Mouse (Mus musculus): Measurements from ENCODE around the gene Cdh22. TPM values are rescaled to one million over a fixed set of nuclear protein-coding genes. Genes with fewer than 3 reads are reported as not detected.

Gene Cdh22
- total and polyA plus RNA-seq, 2 experiments from 2014 or later, result 19.2 to 47.3 TPM

DNA sequence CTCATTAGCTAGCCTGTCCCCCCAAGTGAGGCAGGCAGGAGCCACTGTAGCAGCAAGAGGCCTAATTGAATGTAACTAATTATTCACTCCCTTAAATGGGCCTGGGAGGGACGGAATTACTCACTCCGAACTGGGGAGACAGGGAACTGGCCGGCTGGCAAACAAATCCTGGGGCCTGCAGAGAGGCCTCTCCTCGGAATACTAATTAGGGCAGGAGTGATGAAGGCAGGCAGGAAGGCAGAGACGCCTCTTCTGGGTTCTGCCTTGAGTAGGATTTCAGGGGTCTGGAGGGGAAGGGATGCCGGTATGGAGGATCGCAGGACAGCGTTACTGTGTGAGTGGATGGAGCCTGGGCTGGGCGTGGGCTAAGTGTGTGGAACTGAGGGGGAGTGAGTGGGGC is 157.6 kb downstream of the Cdh22 start:
- Histone ChIP-seq H3K4me3 (ENCODE audit: low read length) (no peak overlapping the region), H3K4me2 (ENCODE audit: low read depth, low read length) (0 out of 2 replicates have a peak overlapping the region, but pooled peaks have one; percentile 10), H3K27me3 (ENCODE audit: insufficient read depth, low read length) (peaks cover 15% of the 10 kb centered on the region), H3K9ac (replicated peaks; ENCODE audit: low read length) (no peak overlapping the region), H3K9me3 (ENCODE audit: low read length) (no peaks in the 10 kb centered on the region), H3K27ac (no peak overlapping the region), H3K36me3 (ENCODE audit: insufficient read depth, low read length) (no peaks in the 10 kb centered on the region), H3K4me1 (ENCODE audit: insufficient read depth, low read length) (peaks cover 18% of the 10 kb centered on the region)
- no peak for TF ChIP-seq CTCF (IDR thresholded peaks at IDR 0.05; ENCODE audit: low read depth)
- WGBS, result 9% methylated on average over 9 of the region's 9 CpGs
- ATAC-seq (peak; percentile 61; the same call in 1 of the 2 replicates), DNase-seq (ENCODE audit: low spot score) (peak; percentile 75)

DNA sequence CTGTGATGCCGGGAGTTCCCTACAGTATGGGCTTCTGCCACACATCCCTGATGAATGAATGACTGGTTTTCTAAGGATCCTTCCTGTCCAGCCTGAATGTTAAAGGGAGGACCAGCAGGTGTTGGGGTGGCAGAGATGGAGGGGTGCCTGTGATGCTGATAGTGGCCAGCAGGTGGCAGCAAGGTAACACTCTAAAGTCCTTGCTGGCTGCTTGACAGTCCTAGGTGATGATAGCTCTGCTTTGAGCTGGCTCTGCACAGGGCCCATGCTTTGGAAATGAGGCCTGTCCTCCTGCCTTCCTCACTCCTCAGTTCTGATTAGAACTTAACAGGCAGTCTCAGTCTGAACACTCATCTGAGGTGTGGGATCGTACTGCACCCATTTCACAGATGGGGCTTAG is 159.7 kb downstream of the Cdh22 start:
- H3K4me3 ChIP-seq (ENCODE audit: low read length), result no peak overlapping the region
- no peaks in the 10 kb centered on the region for H3K36me3 ChIP-seq (ENCODE audit: insufficient read depth, low read length)
- no peak overlapping the region for H3K9ac ChIP-seq (replicated peaks; ENCODE audit: low read length)
- 32% methylated on average over 2 of the region's 2 CpGs for WGBS
- no peak overlapping the region for H3K27ac ChIP-seq
- TF ChIP-seq CTCF (IDR thresholded peaks at IDR 0.05; ENCODE audit: low read depth), result peak; percentile 99
- peaks cover 24% of the 10 kb centered on the region for H3K4me1 ChIP-seq (ENCODE audit: insufficient read depth, low read length)
- peak; percentile 90 for DNase-seq (ENCODE audit: low spot score)
- H3K4me2 ChIP-seq (ENCODE audit: low read depth, low read length), result no peak overlapping the region
- H3K9me3 ChIP-seq (ENCODE audit: low read length), result no peaks in the 10 kb centered on the region
- peaks cover 11% of the 10 kb centered on the region; the same call in 1 of the 2 replicates for H3K27me3 ChIP-seq (ENCODE audit: insufficient read depth, low read length)
- peak; percentile 62 for ATAC-seq

GRCm38 (mm10) chr2:165074081-165074884 is 160.4 kb downstream of the Cdh22 start:
- no peak overlapping the region for H3K4me3 ChIP-seq (ENCODE audit: low read length)
- no peak overlapping the region for H3K4me2 ChIP-seq (ENCODE audit: low read depth, low read length)
- peaks cover 25% of the 10 kb centered on the region for H3K4me1 ChIP-seq (ENCODE audit: insufficient read depth, low read length)
- peak overlapping the region; percentile 11; the same call in 1 of the 2 replicates for H3K27ac ChIP-seq
- H3K9me3 ChIP-seq (ENCODE audit: low read length), result no peaks in the 10 kb centered on the region
- no peak overlapping the region for H3K9ac ChIP-seq (replicated peaks; ENCODE audit: low read length)
- no peaks in the 10 kb centered on the region for H3K36me3 ChIP-seq (ENCODE audit: insufficient read depth, low read length)
- TF ChIP-seq CTCF (IDR thresholded peaks at IDR 0.05; ENCODE audit: low read depth), result no peak
- no peak for ATAC-seq
- peak; percentile 61 for DNase-seq (ENCODE audit: low spot score)
- WGBS, result 36% methylated on average over 11 of the region's 11 CpGs
- H3K27me3 ChIP-seq (ENCODE audit: insufficient read depth, low read length), result peaks cover 11% of the 10 kb centered on the region; the same call in 1 of the 2 replicates

DNA sequence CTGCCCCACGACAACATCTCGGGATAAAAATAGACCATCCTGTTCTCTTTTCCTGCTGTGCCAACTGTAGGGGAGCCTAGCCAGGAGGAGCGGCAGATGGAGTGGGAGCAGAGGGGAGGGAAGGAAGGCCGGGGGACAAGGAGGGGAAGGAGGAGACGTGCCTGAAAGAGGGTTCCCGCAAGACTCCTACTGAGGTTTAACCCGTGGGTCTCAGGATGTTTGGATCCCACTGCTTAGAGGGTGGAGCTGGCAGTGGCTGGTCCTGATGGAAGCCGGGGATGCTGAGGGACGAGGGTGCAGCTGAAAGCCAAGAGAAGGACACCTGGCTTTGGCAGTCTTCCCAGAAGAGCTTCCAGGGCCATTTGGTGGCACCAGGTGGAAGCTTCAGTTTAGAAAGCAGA is 161.3 kb downstream of the Cdh22 start:
- peaks cover 7% of the 10 kb centered on the region; the same call in 1 of the 2 replicates for H3K27me3 ChIP-seq (ENCODE audit: insufficient read depth, low read length)
- H3K4me1 ChIP-seq (ENCODE audit: insufficient read depth, low read length), result peaks cover 25% of the 10 kb centered on the region
- TF ChIP-seq CTCF (IDR thresholded peaks at IDR 0.05; ENCODE audit: low read depth), result no peak
- no peaks in the 10 kb centered on the region for H3K9me3 ChIP-seq (ENCODE audit: low read length)
- ATAC-seq (no peak), DNase-seq (ENCODE audit: low spot score) (peak; percentile 67)
- H3K4me2 ChIP-seq (ENCODE audit: low read depth, low read length), result 0 out of 2 replicates have a peak overlapping the region, but pooled peaks have one; percentile 11
- H3K4me3 ChIP-seq (ENCODE audit: low read length), result no peak overlapping the region
- no peaks in the 10 kb centered on the region for H3K36me3 ChIP-seq (ENCODE audit: insufficient read depth, low read length)
- WGBS, result 15% methylated on average over 9 of the region's 9 CpGs
- no peak overlapping the region for H3K9ac ChIP-seq (replicated peaks; ENCODE audit: low read length)
- 0 out of 2 replicates have a peak overlapping the region, but pooled peaks have one; percentile 7 for H3K27ac ChIP-seq

- DNase-seq (ENCODE audit: low spot score) (peak; percentile 89), ATAC-seq (peak; percentile 43)
- Histone ChIP-seq H3K36me3 (ENCODE audit: insufficient read depth, low read length) (no peaks in the 10 kb centered on the region), H3K4me2 (ENCODE audit: low read depth, low read length) (peak overlapping the region; percentile 35), H3K9me3 (ENCODE audit: low read length) (no peaks in the 10 kb centered on the region), H3K4me3 (ENCODE audit: low read length) (no peak overlapping the region), H3K27ac (no peak overlapping the region), H3K27me3 (ENCODE audit: insufficient read depth, low read length) (no peaks in the 10 kb centered on the region), H3K4me1 (ENCODE audit: insufficient read depth, low read length) (peaks cover 10% of the 10 kb centered on the region; the same call in 1 of the 2 replicates), H3K9ac (replicated peaks; ENCODE audit: low read length) (0 out of 2 replicates have a peak overlapping the region, but pooled peaks have one; percentile 17)
- WGBS, result 23% methylated on average over 23 of the region's 23 CpGs
- TF ChIP-seq CTCF (IDR thresholded peaks at IDR 0.05; ENCODE audit: low read depth), result peak; percentile 86
Observed at GRCm38 (mm10) chr2:165070096-165070816, 164.4 kb downstream of the Cdh22 start.

DNA sequence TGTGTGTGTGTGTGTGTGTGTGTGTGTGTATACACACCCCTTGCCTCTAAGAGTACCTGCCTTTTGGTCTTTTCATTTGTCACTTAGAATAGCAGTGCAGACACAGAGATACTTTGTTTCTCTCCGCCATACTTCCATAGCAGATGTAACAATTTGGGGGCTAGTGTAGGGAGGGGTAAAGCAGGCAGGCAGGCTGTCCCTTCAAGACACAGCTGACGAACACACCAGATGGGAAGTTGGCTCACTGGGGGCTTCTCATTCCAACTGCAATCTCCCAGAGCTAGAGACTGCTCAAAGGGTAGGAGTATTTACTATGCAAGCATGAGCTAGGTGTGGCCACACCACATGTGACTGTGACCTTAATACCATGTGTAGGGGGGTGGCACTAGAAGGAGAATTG is 165.8 kb downstream of the Cdh22 start:
- DNase-seq (ENCODE audit: low spot score), result no peak
- no peak overlapping the region for H3K27ac ChIP-seq
- WGBS, result 52% methylated on average over 2 of the region's 2 CpGs
- no peak for TF ChIP-seq CTCF (IDR thresholded peaks at IDR 0.05; ENCODE audit: low read depth)
- no peaks in the 10 kb centered on the region for H3K36me3 ChIP-seq (ENCODE audit: insufficient read depth, low read length)
- no peak overlapping the region for H3K9ac ChIP-seq (replicated peaks; ENCODE audit: low read length)
- no peaks in the 10 kb centered on the region for H3K9me3 ChIP-seq (ENCODE audit: low read length)
- peaks cover 10% of the 10 kb centered on the region; the same call in 1 of the 2 replicates for H3K4me1 ChIP-seq (ENCODE audit: insufficient read depth, low read length)
- no peak overlapping the region for H3K4me2 ChIP-seq (ENCODE audit: low read depth, low read length)
- ATAC-seq, result no peak
- no peak overlapping the region for H3K4me3 ChIP-seq (ENCODE audit: low read length)
- no peaks in the 10 kb centered on the region for H3K27me3 ChIP-seq (ENCODE audit: insufficient read depth, low read length)

Measured in hindbrain, postnatal 0 days (tissue).